Comparison of ENCODE assay signal across 28 mouse cellular contexts in genomic region chr4:99484271-99484670, GRCm38 (mm10).
DNase-seq lines count a peak whose midpoint lies in the region; ATAC-seq and TF ChIP-seq lines count a peak whose summit lies in the region.
"Had no signal": no experiment of that assay in that cellular context is flagged by ENCODE, and none has a peak within 500 bp of the region (broad histone marks: within the 10 kb centered on the region; RNA-seq: fewer than 3 reads in every experiment).

No protein-coding gene starts in this region.

- no peak for TF ChIP-seq POLR2A in liver, adult 2 months (IDR thresholded peaks at IDR 0.05; ENCODE audit: extremely low read depth, insufficient read depth, low read length)

- peak; percentile 41 for TF ChIP-seq CTCF in intestine, postnatal 0 days (IDR thresholded peaks at IDR 0.05; ENCODE audit: low read depth)
- TF ChIP-seq CTCF in liver, adult 2 months (IDR thresholded peaks at IDR 0.05; ENCODE audit: low read depth, low read length) = 0 out of 2 replicates have a peak, but pooled peaks have one; percentile 5
- TF ChIP-seq CTCF in midbrain, postnatal 0 days (IDR thresholded peaks at IDR 0.05) = peak; percentile 13; the same call in 1 of the 2 replicates
- peak; percentile 45 for TF ChIP-seq CTCF in stomach, postnatal 0 days (IDR thresholded peaks at IDR 0.05; ENCODE audit: low read depth)

- H3K27ac ChIP-seq in intestine, postnatal 0 days (ENCODE audit: low read depth, low read length) = no peak overlapping the region
- no peak overlapping the region for H3K27ac ChIP-seq in intestine, embryonic 16.5 days (ENCODE audit: low read length)
- H3K27ac ChIP-seq in liver, adult 2 months (replicated peaks; ENCODE audit: insufficient read depth, low read depth, low read length) = no peak overlapping the region
- H3K27ac ChIP-seq in liver, embryonic 11.5 days (ENCODE audit: low read depth, low read length) = no peak overlapping the region
- H3K27ac ChIP-seq in midbrain, postnatal 0 days (ENCODE audit: low read depth, low read length) = no peak overlapping the region
- H3K27ac ChIP-seq in midbrain, embryonic 13.5 days = no peak overlapping the region
- H3K27ac ChIP-seq in stomach, postnatal 0 days (replicated peaks) = no peak overlapping the region
- H3K27ac ChIP-seq: heart, embryonic 13.5 days; hindbrain, embryonic 10.5 days; intestine, embryonic 15.5 days; limb, embryonic 13.5 days; liver, embryonic 14.5 days; lung, embryonic 15.5 days; midbrain, embryonic 10.5 days; neural tube, embryonic 12.5 days had no signal

- no peak overlapping the region for H3K4me2 ChIP-seq in intestine, postnatal 0 days (replicated peaks; ENCODE audit: low read depth)
- H3K4me2 ChIP-seq in intestine, embryonic 16.5 days (ENCODE audit: low read depth, low read length) = no peak overlapping the region
- no peak overlapping the region for H3K4me2 ChIP-seq in liver, embryonic 11.5 days
- H3K4me2 ChIP-seq in midbrain, postnatal 0 days (ENCODE audit: low read depth, low read length, poor library complexity, severe bottlenecking) = no peak overlapping the region
- no peak overlapping the region for H3K4me2 ChIP-seq in midbrain, embryonic 13.5 days (replicated peaks)
- H3K4me2 ChIP-seq in stomach, postnatal 0 days (replicated peaks; ENCODE audit: low read depth) = no peak overlapping the region
- H3K4me2 ChIP-seq: heart, embryonic 13.5 days; intestine, embryonic 15.5 days; limb, embryonic 13.5 days; lung, embryonic 15.5 days; neural tube, embryonic 12.5 days had no signal

- no peak for TF ChIP-seq EP300 in stomach, postnatal 0 days (optimal IDR thresholded peaks at IDR 0.05)

- H3K9ac ChIP-seq in intestine, postnatal 0 days (ENCODE audit: low read depth, low read length) = no peak overlapping the region
- H3K9ac ChIP-seq in intestine, embryonic 16.5 days (ENCODE audit: low read depth, low read length) = no peak overlapping the region
- no peak overlapping the region for H3K9ac ChIP-seq in liver, adult 2 months (ENCODE audit: low read depth, low read length)
- no peak overlapping the region for H3K9ac ChIP-seq in liver, embryonic 11.5 days (ENCODE audit: low read depth, low read length)
- H3K9ac ChIP-seq in midbrain, postnatal 0 days (replicated peaks; ENCODE audit: low read length, poor library complexity, severe bottlenecking) = no peak overlapping the region
- no peak overlapping the region for H3K9ac ChIP-seq in midbrain, embryonic 13.5 days (replicated peaks)
- no peak overlapping the region for H3K9ac ChIP-seq in stomach, postnatal 0 days (ENCODE audit: low read length)
- H3K9ac ChIP-seq: heart, embryonic 13.5 days; intestine, embryonic 15.5 days; limb, embryonic 13.5 days; liver, embryonic 14.5 days; lung, embryonic 15.5 days; neural tube, embryonic 12.5 days had no signal

- ATAC-seq in intestine, postnatal 0 days = no peak
- no peak for ATAC-seq in intestine, embryonic 16.5 days
- ATAC-seq in liver, embryonic 11.5 days (replicated peaks; ENCODE audit: low FRiP score) = no peak
- no peak for ATAC-seq in midbrain, postnatal 0 days (ENCODE audit: low FRiP score)
- no peak for ATAC-seq in midbrain, embryonic 13.5 days
- ATAC-seq in stomach, postnatal 0 days (ENCODE audit: low FRiP score, low TSS enrichment) = no peak
- no peak for ATAC-seq in CD4-positive, CD25-positive, alpha-beta regulatory T cell, adult 4 months
- ATAC-seq: forebrain, embryonic 16.5 days; hindbrain, embryonic 16.5 days; intestine, embryonic 15.5 days; midbrain, embryonic 16.5 days had no signal

- H3K79me2 ChIP-seq in liver, adult 2 months (ENCODE audit: control insufficient read depth, insufficient read depth, low read length) = no peaks in the 10 kb centered on the region

- peak; percentile 42 for DNase-seq in liver, adult 2 months (ENCODE audit: extremely low read depth, low read depth, low spot score)
- no peak for DNase-seq in liver, embryonic 11.5 days (ENCODE audit: low spot score)
- no peak for DNase-seq in midbrain, postnatal 0 days (ENCODE audit: low spot score)
- peak; percentile 22 for DNase-seq in stomach, postnatal 0 days (ENCODE audit: low spot score)
- DNase-seq: adrenal gland, adult 8-10 months; B cell, adult 2 months; cerebellum, adult 11-12 months; cerebellum, postnatal 14 days; heart, postnatal 10 days; layer of hippocampus, adult 9-11 months had no signal

- WGBS in intestine, postnatal 0 days = 47% methylated on average over 4 of the region's 4 CpGs
- 47% methylated on average over 4 of the region's 4 CpGs for WGBS in intestine, embryonic 16.5 days
- WGBS in liver, adult 2 months = 24% methylated on average over 4 of the region's 4 CpGs
- WGBS in liver, embryonic 11.5 days = 49% methylated on average over 4 of the region's 4 CpGs
- 70% methylated on average over 4 of the region's 4 CpGs for WGBS in midbrain, postnatal 0 days
- WGBS in midbrain, embryonic 13.5 days = 65% methylated on average over 4 of the region's 4 CpGs
- WGBS in stomach, postnatal 0 days = 36% methylated on average over 4 of the region's 4 CpGs

- H3K36me3 ChIP-seq in intestine, postnatal 0 days (ENCODE audit: control insufficient read depth, insufficient read depth) = no peaks in the 10 kb centered on the region
- H3K36me3 ChIP-seq in intestine, embryonic 16.5 days (ENCODE audit: control insufficient read depth, insufficient read depth, low read length) = no peaks in the 10 kb centered on the region
- H3K36me3 ChIP-seq in liver, adult 2 months (ENCODE audit: control insufficient read depth, insufficient read depth, low read length) = no peaks in the 10 kb centered on the region
- no peaks in the 10 kb centered on the region for H3K36me3 ChIP-seq in liver, embryonic 11.5 days (ENCODE audit: control insufficient read depth, insufficient read depth, low read length)
- no peaks in the 10 kb centered on the region for H3K36me3 ChIP-seq in midbrain, postnatal 0 days (ENCODE audit: insufficient read depth, low read length)
- no peaks in the 10 kb centered on the region for H3K36me3 ChIP-seq in midbrain, embryonic 13.5 days
- no peaks in the 10 kb centered on the region for H3K36me3 ChIP-seq in stomach, postnatal 0 days (ENCODE audit: control insufficient read depth, insufficient read depth, low read length)
- H3K36me3 ChIP-seq: heart, embryonic 13.5 days; hindbrain, embryonic 10.5 days; intestine, embryonic 15.5 days; limb, embryonic 13.5 days; lung, embryonic 15.5 days; midbrain, embryonic 10.5 days; neural tube, embryonic 12.5 days had no signal

- no peaks in the 10 kb centered on the region for H3K4me1 ChIP-seq in intestine, postnatal 0 days (replicated peaks; ENCODE audit: control insufficient read depth, insufficient read depth, low read length)
- H3K4me1 ChIP-seq in intestine, embryonic 16.5 days (ENCODE audit: control insufficient read depth, insufficient read depth, low read length) = no peaks in the 10 kb centered on the region
- no peaks in the 10 kb centered on the region for H3K4me1 ChIP-seq in liver, adult 2 months (ENCODE audit: control insufficient read depth, insufficient read depth, low read length)
- H3K4me1 ChIP-seq in liver, embryonic 11.5 days (replicated peaks; ENCODE audit: control insufficient read depth, insufficient read depth, low read length) = no peaks in the 10 kb centered on the region
- no peaks in the 10 kb centered on the region for H3K4me1 ChIP-seq in midbrain, postnatal 0 days (ENCODE audit: insufficient read depth, low read length)
- no peaks in the 10 kb centered on the region for H3K4me1 ChIP-seq in midbrain, embryonic 13.5 days (replicated peaks)
- no peaks in the 10 kb centered on the region for H3K4me1 ChIP-seq in stomach, postnatal 0 days (replicated peaks; ENCODE audit: control insufficient read depth, insufficient read depth)
- H3K4me1 ChIP-seq: heart, embryonic 13.5 days; hindbrain, embryonic 10.5 days; intestine, embryonic 15.5 days; limb, embryonic 13.5 days; lung, embryonic 15.5 days; midbrain, embryonic 10.5 days; neural tube, embryonic 12.5 days had no signal

- no peaks in the 10 kb centered on the region for H3K27me3 ChIP-seq in intestine, postnatal 0 days (replicated peaks; ENCODE audit: control insufficient read depth, insufficient read depth, low read length)
- H3K27me3 ChIP-seq in intestine, embryonic 16.5 days (replicated peaks; ENCODE audit: control insufficient read depth, insufficient read depth, low read length) = no peaks in the 10 kb centered on the region
- no peaks in the 10 kb centered on the region for H3K27me3 ChIP-seq in liver, adult 2 months (ENCODE audit: control insufficient read depth, insufficient read depth, low read length)
- H3K27me3 ChIP-seq in liver, embryonic 11.5 days (replicated peaks; ENCODE audit: control insufficient read depth, insufficient read depth, low read length) = no peaks in the 10 kb centered on the region
- no peaks in the 10 kb centered on the region for H3K27me3 ChIP-seq in midbrain, postnatal 0 days (ENCODE audit: insufficient read depth, low read length)
- no peaks in the 10 kb centered on the region for H3K27me3 ChIP-seq in midbrain, embryonic 13.5 days
- no peaks in the 10 kb centered on the region for H3K27me3 ChIP-seq in stomach, postnatal 0 days (ENCODE audit: control insufficient read depth, insufficient read depth, low read length)
- H3K27me3 ChIP-seq: CH12.LX; heart, embryonic 13.5 days; intestine, embryonic 15.5 days; lung, embryonic 15.5 days; neural tube, embryonic 12.5 days had no signal

- no peak overlapping the region for H3K4me3 ChIP-seq in intestine, postnatal 0 days (ENCODE audit: low read depth, low read length)
- no peak overlapping the region for H3K4me3 ChIP-seq in intestine, embryonic 16.5 days (ENCODE audit: low read length)
- H3K4me3 ChIP-seq in liver, adult 2 months (ENCODE audit: insufficient read depth, low read depth, low read length) = no peak overlapping the region
- no peak overlapping the region for H3K4me3 ChIP-seq in liver, embryonic 11.5 days (ENCODE audit: low read depth, low read length)
- no peak overlapping the region for H3K4me3 ChIP-seq in midbrain, postnatal 0 days (ENCODE audit: low read depth, low read length)
- no peak overlapping the region for H3K4me3 ChIP-seq in midbrain, embryonic 13.5 days (replicated peaks)
- no peak overlapping the region for H3K4me3 ChIP-seq in stomach, postnatal 0 days (ENCODE audit: low read depth, low read length)
- H3K4me3 ChIP-seq: erythroblast, embryonic 14.5 days; heart, embryonic 13.5 days; hindbrain, embryonic 10.5 days; intestine, embryonic 15.5 days; limb, embryonic 13.5 days; lung, embryonic 15.5 days; midbrain, embryonic 10.5 days; myocyte; neural tube, embryonic 12.5 days had no signal

- no peaks in the 10 kb centered on the region for H3K9me3 ChIP-seq in intestine, postnatal 0 days (ENCODE audit: control insufficient read depth)
- no peaks in the 10 kb centered on the region for H3K9me3 ChIP-seq in intestine, embryonic 16.5 days (ENCODE audit: control insufficient read depth, low read length)
- H3K9me3 ChIP-seq in liver, embryonic 11.5 days (ENCODE audit: control insufficient read depth, low read length) = no peaks in the 10 kb centered on the region
- no peaks in the 10 kb centered on the region for H3K9me3 ChIP-seq in midbrain, postnatal 0 days (ENCODE audit: low read length)
- no peaks in the 10 kb centered on the region for H3K9me3 ChIP-seq in midbrain, embryonic 13.5 days
- no peaks in the 10 kb centered on the region for H3K9me3 ChIP-seq in stomach, postnatal 0 days (ENCODE audit: control insufficient read depth, low read length)
- H3K9me3 ChIP-seq: heart, embryonic 13.5 days; hindbrain, embryonic 10.5 days; intestine, embryonic 15.5 days; limb, embryonic 13.5 days; lung, embryonic 15.5 days; midbrain, embryonic 10.5 days; neural tube, embryonic 12.5 days had no signal

Comparison
In these comparisons a context has a peak if more than half of its experiments do, and no peak if none do; other contexts are left out.
1. DNase-seq: peak in liver, adult 2 months (single experiment) and stomach, postnatal 0 days (single experiment); none in liver, embryonic 11.5 days (single experiment) and midbrain, postnatal 0 days (single experiment).
2. Peak in every context shown above with its lines, with median percentiles within 50 percentile points of each other: CTCF ChIP-seq.